Mouse (Mus musculus) small intestine, adult 2 months (tissue): ENCODE results near the gene Hist1h1a.

ENCODE experiments used
- CTCF ChIP-seq: fragments of 200-500 bp; IDR thresholded peaks from 2 replicates; pipeline ENCODE4 v1.5.1; 2012; ENCODE audit warnings: low read depth, mild to moderate bottlenecking, control low read depth, inconsistent platforms, low read length, moderate library complexity, mixed read lengths; ENCODE audit not compliant: insufficient replicate concordance, insufficient read length; ENCODE audit errors: extremely low read depth
- POLR2A ChIP-seq: fragments of 200-500 bp; IDR thresholded peaks from 2 replicates; pipeline ENCODE4 v1.6.1; 2012; ENCODE audit warnings: low read depth, mild to moderate bottlenecking, control low read depth, inconsistent platforms, low read length, moderate library complexity

- TF ChIP-seq POLR2A (no peak), CTCF (no peak)
These were observed 1.1 kb downstream of the Hist1h1a start for GRCm38 (mm10) chr13:23764324-23765171.
